Mouse (Mus musculus): ENCODE results near the gene Lhcgr. TPM values are rescaled to one million over a fixed set of nuclear protein-coding genes. Genes with fewer than 3 reads are reported as not detected.

The Lhcgr gene
- polyA plus RNA-seq, 1 experiment from 2014 or later: 0.69 TPM

- H3K27ac ChIP-seq (ENCODE audit: low read depth, low read length): no peak overlapping the region
These were observed 36.0 kb downstream of the Lhcgr start for GRCm38 (mm10) chr17:88755776-88756175.

GRCm38 (mm10) chr17:88753472-88753857 lies 38.3 kb downstream of the Lhcgr start:
- Histone ChIP-seq H3K4me1 (replicated peaks; ENCODE audit: control insufficient read depth, insufficient read depth, low read length) (peaks cover 7% of the 10 kb centered on the region), H3K4me3 (ENCODE audit: low read depth, low read length) (no peak overlapping the region), H3K27ac (ENCODE audit: low read depth, low read length) (no peak overlapping the region), H3K4me2 (replicated peaks; ENCODE audit: low read depth, low read length) (0 out of 2 replicates have a peak overlapping the region, but pooled peaks have one; percentile 5), H3K9ac (ENCODE audit: low read depth, low read length) (no peak overlapping the region), H3K36me3 (ENCODE audit: control insufficient read depth, insufficient read depth, low read length) (no peaks in the 10 kb centered on the region), H3K9me3 (ENCODE audit: control insufficient read depth, low read length) (no peaks in the 10 kb centered on the region), H3K27me3 (ENCODE audit: control insufficient read depth, insufficient read depth, low read length) (no peaks in the 10 kb centered on the region)
- DNase-seq (ENCODE audit: low spot score): no peak
- 60% methylated on average over 12 of the region's 12 CpGs for WGBS
- no peak for ATAC-seq (ENCODE audit: low FRiP score)

More at GRCm38 (mm10) chr17:88755776-88756175, 36.0 kb downstream of the Lhcgr start:
- no peaks in the 10 kb centered on the region for H3K27me3 ChIP-seq (ENCODE audit: control insufficient read depth, insufficient read depth, low read length)
- DNase-seq (ENCODE audit: low spot score): no peak
- H3K4me2 ChIP-seq (replicated peaks; ENCODE audit: low read depth, low read length): no peak overlapping the region
- no peaks in the 10 kb centered on the region for H3K9me3 ChIP-seq (ENCODE audit: control insufficient read depth, low read length)
- H3K4me1 ChIP-seq (replicated peaks; ENCODE audit: control insufficient read depth, insufficient read depth, low read length): peaks cover 8% of the 10 kb centered on the region
- H3K9ac ChIP-seq (ENCODE audit: low read depth, low read length): no peak overlapping the region
- no peak for ATAC-seq (ENCODE audit: low FRiP score)
- 73% methylated on average over 6 of the region's 6 CpGs for WGBS
- no peak overlapping the region for H3K4me3 ChIP-seq (ENCODE audit: low read depth, low read length)
- no peaks in the 10 kb centered on the region for H3K36me3 ChIP-seq (ENCODE audit: control insufficient read depth, insufficient read depth, low read length)

- WGBS: 9% methylated on average over 17 of the region's 17 CpGs
- 0 out of 2 replicates have a peak overlapping the region, but pooled peaks have one; percentile 17 for H3K27ac ChIP-seq (ENCODE audit: low read depth, low read length)
- DNase-seq (ENCODE audit: low spot score) (peak; percentile 68), ATAC-seq (ENCODE audit: low FRiP score) (peak; percentile 68)
- H3K4me3 ChIP-seq (ENCODE audit: low read depth, low read length): no peak overlapping the region
- H3K27me3 ChIP-seq (ENCODE audit: control insufficient read depth, insufficient read depth, low read length): no peaks in the 10 kb centered on the region
- H3K4me2 ChIP-seq (replicated peaks; ENCODE audit: low read depth, low read length): peak overlapping the region; percentile 5; the same call in 1 of the 2 replicates
- peaks cover 5% of the 10 kb centered on the region for H3K4me1 ChIP-seq (replicated peaks; ENCODE audit: control insufficient read depth, insufficient read depth, low read length)
- no peaks in the 10 kb centered on the region for H3K9me3 ChIP-seq (ENCODE audit: control insufficient read depth, low read length)
- H3K36me3 ChIP-seq (ENCODE audit: control insufficient read depth, insufficient read depth, low read length): no peaks in the 10 kb centered on the region
- H3K9ac ChIP-seq (ENCODE audit: low read depth, low read length): no peak overlapping the region
These were observed 38.8 kb downstream of the Lhcgr start for GRCm38 (mm10) chr17:88752827-88753471.

- Histone ChIP-seq H3K4me3 (ENCODE audit: low read depth, low read length) (no peak overlapping the region), H3K36me3 (ENCODE audit: control insufficient read depth, insufficient read depth, low read length) (no peaks in the 10 kb centered on the region), H3K4me2 (replicated peaks; ENCODE audit: low read depth, low read length) (no peak overlapping the region), H3K27me3 (ENCODE audit: control insufficient read depth, insufficient read depth, low read length) (no peaks in the 10 kb centered on the region), H3K9me3 (ENCODE audit: control insufficient read depth, low read length) (no peaks in the 10 kb centered on the region), H3K9ac (ENCODE audit: low read depth, low read length) (no peak overlapping the region), H3K27ac (ENCODE audit: low read depth, low read length) (no peak overlapping the region), H3K4me1 (replicated peaks; ENCODE audit: control insufficient read depth, insufficient read depth, low read length) (peaks cover 5% of the 10 kb centered on the region)
- no peak for DNase-seq (ENCODE audit: low spot score)
- 68% methylated on average over 8 of the region's 8 CpGs for WGBS
- ATAC-seq (ENCODE audit: low FRiP score): no peak
These were observed 42.1 kb downstream of the Lhcgr start for GRCm38 (mm10) chr17:88749646-88750045.

GRCm38 (mm10) chr17:88706231-88706649 lies 85.5 kb downstream of the Lhcgr start:
- DNase-seq (ENCODE audit: low spot score): peak; percentile 32
- H3K9me3 ChIP-seq (ENCODE audit: control insufficient read depth, low read length): no peaks in the 10 kb centered on the region
- 26% methylated on average over 8 of the region's 8 CpGs for WGBS

GRCm38 (mm10) chr17:88703112-88703511 lies 88.7 kb downstream of the Lhcgr start:
- no peak for ATAC-seq (ENCODE audit: low FRiP score)
- H3K36me3 ChIP-seq (ENCODE audit: control insufficient read depth, insufficient read depth, low read length): no peaks in the 10 kb centered on the region
- no peak for DNase-seq (ENCODE audit: low spot score)
- no peak overlapping the region for H3K4me3 ChIP-seq (ENCODE audit: low read depth, low read length)
- H3K4me2 ChIP-seq (replicated peaks; ENCODE audit: low read depth, low read length): no peak overlapping the region
- no peaks in the 10 kb centered on the region; the same call in 1 of the 2 replicates for H3K9me3 ChIP-seq (ENCODE audit: control insufficient read depth, low read length)
- H3K9ac ChIP-seq (ENCODE audit: low read depth, low read length): no peak overlapping the region
- WGBS: 46% methylated on average over 4 of the region's 4 CpGs
- H3K4me1 ChIP-seq (replicated peaks; ENCODE audit: control insufficient read depth, insufficient read depth, low read length): peaks cover 3% of the 10 kb centered on the region; the same call in 1 of the 2 replicates
- H3K27me3 ChIP-seq (ENCODE audit: control insufficient read depth, insufficient read depth, low read length): no peaks in the 10 kb centered on the region
- no peak overlapping the region for H3K27ac ChIP-seq (ENCODE audit: low read depth, low read length)

More at GRCm38 (mm10) chr17:88706231-88706649, 85.5 kb downstream of the Lhcgr start:
- Histone ChIP-seq H3K27me3 (ENCODE audit: control insufficient read depth, insufficient read depth, low read length) (no peaks in the 10 kb centered on the region), H3K4me3 (ENCODE audit: low read depth, low read length) (no peak overlapping the region), H3K27ac (ENCODE audit: low read depth, low read length) (no peak overlapping the region), H3K4me2 (replicated peaks; ENCODE audit: low read depth, low read length) (no peak overlapping the region), H3K9ac (ENCODE audit: low read depth, low read length) (no peak overlapping the region), H3K4me1 (replicated peaks; ENCODE audit: control insufficient read depth, insufficient read depth, low read length) (peaks cover 3% of the 10 kb centered on the region; the same call in 1 of the 2 replicates), H3K36me3 (ENCODE audit: control insufficient read depth, insufficient read depth, low read length) (no peaks in the 10 kb centered on the region)
- peak; percentile 86 for ATAC-seq (ENCODE audit: low FRiP score)

GRCm38 (mm10) chr17:88702345-88702744 lies 89.4 kb downstream of the Lhcgr start:
- Histone ChIP-seq H3K27ac (ENCODE audit: low read depth, low read length) (no peak overlapping the region), H3K9me3 (ENCODE audit: control insufficient read depth, low read length) (no peaks in the 10 kb centered on the region; the same call in 1 of the 2 replicates), H3K27me3 (ENCODE audit: control insufficient read depth, insufficient read depth, low read length) (no peaks in the 10 kb centered on the region), H3K9ac (ENCODE audit: low read depth, low read length) (no peak overlapping the region), H3K36me3 (ENCODE audit: control insufficient read depth, insufficient read depth, low read length) (no peaks in the 10 kb centered on the region), H3K4me1 (replicated peaks; ENCODE audit: control insufficient read depth, insufficient read depth, low read length) (peaks cover 3% of the 10 kb centered on the region; the same call in 1 of the 2 replicates), H3K4me3 (ENCODE audit: low read depth, low read length) (no peak overlapping the region), H3K4me2 (replicated peaks; ENCODE audit: low read depth, low read length) (no peak overlapping the region)
- DNase-seq (ENCODE audit: low spot score) (no peak), ATAC-seq (ENCODE audit: low FRiP score) (no peak)
- WGBS: 52% methylated on average over 6 of the region's 6 CpGs

GRCm38 (mm10) chr17:88700901-88701300 lies 90.9 kb downstream of the Lhcgr start:
- Histone ChIP-seq H3K27me3 (ENCODE audit: control insufficient read depth, insufficient read depth, low read length) (no peaks in the 10 kb centered on the region), H3K4me2 (replicated peaks; ENCODE audit: low read depth, low read length) (no peak overlapping the region), H3K9me3 (ENCODE audit: control insufficient read depth, low read length) (no peaks in the 10 kb centered on the region; the same call in 1 of the 2 replicates), H3K4me1 (replicated peaks; ENCODE audit: control insufficient read depth, insufficient read depth, low read length) (no peaks in the 10 kb centered on the region), H3K27ac (ENCODE audit: low read depth, low read length) (no peak overlapping the region), H3K9ac (ENCODE audit: low read depth, low read length) (no peak overlapping the region), H3K4me3 (ENCODE audit: low read depth, low read length) (no peak overlapping the region), H3K36me3 (ENCODE audit: control insufficient read depth, insufficient read depth, low read length) (no peaks in the 10 kb centered on the region)
- ATAC-seq (ENCODE audit: low FRiP score) (no peak), DNase-seq (ENCODE audit: low spot score) (no peak)
